Mouse (Mus musculus): ENCODE results near the gene Rhbg.

- TF ChIP-seq CTCF (IDR thresholded peaks at IDR 0.05; ENCODE audit: borderline replicate concordance, insufficient read depth, low read depth, low read length) (no peak), POLR2A (IDR thresholded peaks at IDR 0.05; ENCODE audit: borderline replicate concordance, insufficient read depth, low read length) (no peak)
Observed at GRCm38 (mm10) chr3:88213019-88213418, 41.5 kb downstream of the Rhbg start.
